Mouse (Mus musculus): ENCODE measurements around the gene Sapcd1. TPM values are rescaled to one million over a fixed set of nuclear protein-coding genes. Genes with fewer than 3 reads are reported as not detected.
"Not testable (repeated sequence)": the region's sequence is repeated elsewhere in the genome, so short reads cannot be mapped to it uniquely, and the experiment has no call there.

Sapcd1 gene
- polyA plus RNA-seq, 1 experiment from 2014 or later: 12.2 TPM

DNA sequence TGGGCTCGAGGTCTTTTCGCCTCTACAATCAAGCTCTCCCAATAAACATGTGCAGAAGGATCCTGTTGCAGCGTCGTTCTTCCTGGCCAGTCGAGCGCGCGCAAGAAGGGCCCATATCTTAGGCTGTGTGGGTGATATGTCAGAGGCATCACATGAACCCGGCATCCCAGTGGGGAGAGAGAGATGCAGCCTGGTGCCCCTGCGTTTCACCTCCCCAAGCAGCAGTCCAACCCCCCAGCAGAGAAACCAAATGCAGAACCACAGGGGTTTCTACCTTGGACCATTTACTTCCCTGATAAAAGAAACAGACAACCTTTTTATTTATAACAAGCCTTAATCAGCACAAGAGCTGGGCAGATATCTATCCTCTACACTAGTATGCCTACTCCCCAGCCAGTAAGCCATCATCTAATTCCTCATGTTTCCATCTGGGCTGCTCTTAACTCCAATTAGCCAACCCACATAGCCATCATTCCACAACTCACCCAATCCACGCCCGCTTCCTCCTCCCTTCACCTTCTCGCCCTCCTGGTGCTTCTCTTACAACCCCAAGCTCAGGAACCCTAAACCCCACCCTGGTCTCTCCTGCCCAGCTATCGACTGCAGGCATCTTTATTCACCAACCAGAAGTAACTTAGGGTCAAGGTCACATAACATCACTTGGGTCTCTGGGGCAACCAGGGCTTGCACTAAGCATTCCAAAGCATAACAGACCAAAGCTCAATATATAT lies 31.2 kb downstream of the Sapcd1 start:
- Histone ChIP-seq H3K4me3 (ENCODE audit: low read depth, low read length) (no peak overlapping the region), H3K4me2 (ENCODE audit: low read depth, low read length) (no peak overlapping the region), H3K36me3 (ENCODE audit: control insufficient read depth, insufficient read depth, low read length) (peaks cover 26% of the 10 kb centered on the region), H3K9ac (ENCODE audit: low read depth, low read length) (no peak overlapping the region; the same call in 1 of the 2 replicates), H3K27me3 (replicated peaks; ENCODE audit: control insufficient read depth, insufficient read depth, low read length) (no peaks in the 10 kb centered on the region), H3K4me1 (ENCODE audit: control insufficient read depth, insufficient read depth, low read length) (peaks cover 6% of the 10 kb centered on the region; the same call in 1 of the 2 replicates), H3K27ac (replicated peaks; ENCODE audit: low read depth, low read length) (no peak overlapping the region), H3K9me3 (ENCODE audit: control insufficient read depth, low read length) (no peaks in the 10 kb centered on the region)
- WGBS: 93% methylated on average over 12 of the region's 14 CpGs
- DNase-seq (ENCODE audit: low spot score) (no peak), ATAC-seq (ENCODE audit: low read depth) (no peak)

DNA sequence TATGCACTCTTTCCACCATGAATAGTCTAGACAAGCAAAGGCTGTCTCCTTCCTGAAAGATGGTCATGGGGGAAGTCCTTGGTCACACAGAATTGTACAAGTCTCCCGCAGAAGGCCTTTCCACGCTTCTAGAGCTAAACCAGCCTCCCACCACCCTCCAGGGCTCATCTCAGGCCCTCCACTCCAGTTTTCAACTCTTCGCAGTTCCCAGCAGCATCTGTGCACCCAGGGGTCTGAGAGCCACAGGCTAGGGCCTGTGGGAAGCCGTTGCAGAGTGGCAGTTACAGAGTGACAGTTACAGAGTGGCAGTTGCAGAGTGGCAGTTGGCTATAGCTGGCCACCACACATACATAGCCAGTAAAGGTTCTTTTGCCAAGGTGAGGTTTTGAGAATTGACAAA lies 31.9 kb downstream of the Sapcd1 start:
- not testable (repeated sequence) for DNase-seq (ENCODE audit: low spot score); H3K9ac ChIP-seq (ENCODE audit: low read depth, low read length); H3K9me3 ChIP-seq (ENCODE audit: control insufficient read depth, low read length)

DNA sequence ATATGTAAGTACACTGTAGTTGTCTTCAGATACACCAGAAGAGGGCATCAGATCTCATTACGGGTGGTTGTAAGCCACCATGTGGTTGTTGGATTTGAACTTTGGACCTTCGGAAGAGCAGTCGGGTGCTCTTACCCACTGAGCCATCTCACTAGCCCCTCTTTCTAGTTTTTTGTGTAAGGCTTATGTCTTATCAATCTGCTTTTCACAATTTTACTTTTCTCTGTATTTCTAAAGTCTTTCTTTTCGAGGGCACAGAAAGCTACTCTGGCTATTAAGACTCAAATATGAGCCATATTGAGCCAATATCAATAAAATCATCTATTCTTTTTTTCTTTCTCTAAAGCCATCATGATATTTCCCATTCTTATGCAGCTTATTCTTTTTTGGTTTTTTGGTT lies 32.6 kb downstream of the Sapcd1 start:
- not testable (repeated sequence) for H3K9ac ChIP-seq (ENCODE audit: low read depth, low read length); H3K4me3 ChIP-seq (ENCODE audit: low read depth, low read length); DNase-seq (ENCODE audit: low spot score); H3K27ac ChIP-seq (replicated peaks; ENCODE audit: low read depth, low read length); H3K9me3 ChIP-seq (ENCODE audit: control insufficient read depth, low read length); ATAC-seq (ENCODE audit: low read depth); H3K4me2 ChIP-seq (ENCODE audit: low read depth, low read length); H3K4me1 ChIP-seq (ENCODE audit: control insufficient read depth, insufficient read depth, low read length); H3K27me3 ChIP-seq (replicated peaks; ENCODE audit: control insufficient read depth, insufficient read depth, low read length)
- 89% methylated on average over 4 of the region's 4 CpGs for WGBS
- H3K36me3 ChIP-seq (ENCODE audit: control insufficient read depth, insufficient read depth, low read length): peaks cover 34% of the 10 kb centered on the region

More for the DNA sequence above, 31.9 kb downstream of the Sapcd1 start:
- not testable (repeated sequence) for H3K27me3 ChIP-seq (replicated peaks; ENCODE audit: control insufficient read depth, insufficient read depth, low read length); H3K4me2 ChIP-seq (ENCODE audit: low read depth, low read length); ATAC-seq (ENCODE audit: low read depth); H3K4me1 ChIP-seq (ENCODE audit: control insufficient read depth, insufficient read depth, low read length); H3K4me3 ChIP-seq (ENCODE audit: low read depth, low read length); H3K27ac ChIP-seq (replicated peaks; ENCODE audit: low read depth, low read length)
- peaks cover 28% of the 10 kb centered on the region for H3K36me3 ChIP-seq (ENCODE audit: control insufficient read depth, insufficient read depth, low read length)
- WGBS: 96% methylated on average over 4 of the region's 4 CpGs

DNA sequence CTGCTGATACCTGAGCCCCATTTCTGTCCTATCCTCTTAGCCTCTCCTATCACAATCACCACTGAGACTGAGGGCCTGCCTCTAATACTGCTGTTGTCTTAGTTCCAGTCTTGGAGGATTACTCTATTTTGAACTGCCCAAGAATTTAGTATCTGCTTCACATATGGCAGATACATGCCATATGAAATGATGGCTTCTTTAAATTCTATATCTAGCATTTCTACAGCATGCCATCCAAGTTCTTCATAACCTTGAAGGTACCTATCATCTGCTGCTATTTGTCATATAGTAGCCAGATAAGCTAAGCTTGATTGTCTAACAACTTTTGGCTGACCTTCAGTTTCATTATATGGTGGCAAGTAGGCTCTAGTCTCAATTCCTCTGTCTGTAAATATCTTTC lies 33.1 kb downstream of the Sapcd1 start:
- DNase-seq (ENCODE audit: low spot score) (no peak), ATAC-seq (ENCODE audit: low read depth) (no peak)
- Histone ChIP-seq H3K27me3 (replicated peaks; ENCODE audit: control insufficient read depth, insufficient read depth, low read length) (no peaks in the 10 kb centered on the region), H3K4me2 (ENCODE audit: low read depth, low read length) (no peak overlapping the region), H3K4me1 (ENCODE audit: control insufficient read depth, insufficient read depth, low read length) (peaks cover 2% of the 10 kb centered on the region; the same call in 1 of the 2 replicates), H3K9ac (ENCODE audit: low read depth, low read length) (no peak overlapping the region), H3K4me3 (ENCODE audit: low read depth, low read length) (no peak overlapping the region), H3K27ac (replicated peaks; ENCODE audit: low read depth, low read length) (no peak overlapping the region), H3K36me3 (ENCODE audit: control insufficient read depth, insufficient read depth, low read length) (peaks cover 34% of the 10 kb centered on the region), H3K9me3 (ENCODE audit: control insufficient read depth, low read length) (no peaks in the 10 kb centered on the region)

DNA sequence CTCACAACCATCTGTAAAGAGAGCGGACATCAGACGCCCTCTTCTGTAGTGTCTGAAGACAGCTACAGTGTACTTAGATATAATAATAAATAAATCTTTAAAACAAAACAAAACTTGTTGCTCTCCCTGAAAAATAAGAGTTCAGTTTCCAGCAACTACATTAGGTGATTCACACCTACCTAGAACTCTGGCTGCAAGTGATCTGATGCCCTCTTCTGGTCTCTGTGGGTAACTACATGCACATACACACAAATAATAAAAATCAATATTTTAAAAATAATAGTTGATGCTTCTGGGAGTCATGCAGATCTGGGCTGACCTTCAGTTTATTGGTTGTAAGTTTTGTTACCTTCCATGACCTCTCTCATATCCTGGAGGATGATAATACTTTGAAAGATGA lies 43.6 kb downstream of the Sapcd1 start:
- ATAC-seq (ENCODE audit: low read depth) (no peak), DNase-seq (ENCODE audit: low spot score) (peak; percentile 55)
- no peak overlapping the region for H3K27ac ChIP-seq (replicated peaks; ENCODE audit: low read depth, low read length)
- H3K36me3 ChIP-seq (ENCODE audit: control insufficient read depth, insufficient read depth, low read length): peaks cover 38% of the 10 kb centered on the region
- H3K27me3 ChIP-seq (replicated peaks; ENCODE audit: control insufficient read depth, insufficient read depth, low read length): no peaks in the 10 kb centered on the region
- H3K9ac ChIP-seq (ENCODE audit: low read depth, low read length): no peak overlapping the region
- H3K4me2 ChIP-seq (ENCODE audit: low read depth, low read length): no peak overlapping the region
- 80% methylated on average over 2 of the region's 2 CpGs for WGBS
- peaks cover 6% of the 10 kb centered on the region for H3K4me1 ChIP-seq (ENCODE audit: control insufficient read depth, insufficient read depth, low read length)
- no peak overlapping the region for H3K4me3 ChIP-seq (ENCODE audit: low read depth, low read length)
- no peaks in the 10 kb centered on the region for H3K9me3 ChIP-seq (ENCODE audit: control insufficient read depth, low read length)

DNA sequence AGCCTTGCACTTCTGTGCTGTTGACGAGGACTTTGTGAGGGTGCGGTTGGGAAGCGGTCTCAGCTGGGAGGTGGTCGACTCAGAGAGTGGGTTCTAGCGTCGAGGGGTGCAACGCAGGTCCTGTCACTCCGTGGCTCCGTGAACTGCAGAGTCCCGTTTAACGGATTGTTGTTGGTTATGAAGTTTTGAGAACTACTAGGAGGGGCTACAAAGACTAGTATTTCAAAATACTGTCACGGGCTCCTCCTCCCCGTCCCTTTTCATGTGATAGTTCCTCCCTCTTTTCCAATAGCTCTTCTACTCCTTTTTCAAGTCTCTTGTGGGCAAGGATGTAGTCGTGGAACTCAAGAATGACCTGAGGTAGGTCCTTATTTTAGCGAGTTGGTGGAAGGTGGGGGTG lies 45.5 kb downstream of the Sapcd1 start:
- DNase-seq (ENCODE audit: low spot score) (no peak), ATAC-seq (ENCODE audit: low read depth) (no peak)
- Histone ChIP-seq H3K4me3 (ENCODE audit: low read depth, low read length) (peak overlapping the region; percentile 83), H3K9me3 (ENCODE audit: control insufficient read depth, low read length) (no peaks in the 10 kb centered on the region), H3K27ac (replicated peaks; ENCODE audit: low read depth, low read length) (peak overlapping the region; percentile 97), H3K4me1 (ENCODE audit: control insufficient read depth, insufficient read depth, low read length) (peaks cover 6% of the 10 kb centered on the region), H3K4me2 (ENCODE audit: low read depth, low read length) (peak overlapping the region; percentile 93), H3K27me3 (replicated peaks; ENCODE audit: control insufficient read depth, insufficient read depth, low read length) (no peaks in the 10 kb centered on the region), H3K36me3 (ENCODE audit: control insufficient read depth, insufficient read depth, low read length) (peaks cover 27% of the 10 kb centered on the region), H3K9ac (ENCODE audit: low read depth, low read length) (peak overlapping the region; percentile 90)
- WGBS: 0% methylated on average over 15 of the region's 15 CpGs

DNA sequence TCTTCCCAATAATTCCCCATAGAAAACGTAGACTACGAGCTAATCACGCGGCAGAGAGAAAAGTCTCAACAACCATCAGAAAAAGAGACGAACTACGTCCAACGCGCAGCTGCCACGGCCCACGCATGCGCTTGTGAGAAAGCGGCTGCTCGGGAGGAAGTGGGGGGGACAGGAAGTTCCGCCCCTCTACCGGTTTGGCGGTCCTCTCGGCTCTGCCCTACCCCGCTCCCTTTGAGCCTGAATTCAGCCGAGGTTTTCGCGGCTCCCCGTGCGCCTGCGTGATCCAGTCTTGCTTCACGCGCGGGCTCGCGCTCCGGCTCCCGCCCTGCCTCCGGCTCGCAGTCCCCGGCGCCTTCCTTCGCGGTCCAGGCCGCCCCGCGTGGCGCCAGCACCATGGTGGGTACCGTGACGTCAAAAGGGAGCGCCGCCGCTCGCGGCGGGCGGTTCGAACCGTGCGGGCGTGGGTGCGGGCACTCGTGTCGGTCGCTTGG lies 46.1 kb downstream of the Sapcd1 start, which contains the start of gene Lsm2:
TSS of gene Lsm2 (plus strand) at position 173 of the 491 bp plus-strand sequence.
- Histone ChIP-seq H3K27me3 (replicated peaks; ENCODE audit: control insufficient read depth, insufficient read depth, low read length) (no peaks in the 10 kb centered on the region), H3K9ac (ENCODE audit: low read depth, low read length) (peak within 1 kb of the TSS; percentile 90), H3K36me3 (ENCODE audit: control insufficient read depth, insufficient read depth, low read length) (peaks cover 26% of the 10 kb centered on the region), H3K4me3 (ENCODE audit: low read depth, low read length) (peak within 1 kb of the TSS; percentile 83), H3K4me2 (ENCODE audit: low read depth, low read length) (peak within 1 kb of the TSS; percentile 93), H3K4me1 (ENCODE audit: control insufficient read depth, insufficient read depth, low read length) (peaks cover 6% of the 10 kb centered on the region), H3K9me3 (ENCODE audit: control insufficient read depth, low read length) (no peaks in the 10 kb centered on the region), H3K27ac (replicated peaks; ENCODE audit: low read depth, low read length) (peak within 1 kb of the TSS; percentile 97)
- 0% methylated on average over 48 of the region's 58 CpGs for WGBS
- DNase-seq (ENCODE audit: low spot score) (peak; percentile 97), ATAC-seq (ENCODE audit: low read depth) (peak; percentile 96)

DNA sequence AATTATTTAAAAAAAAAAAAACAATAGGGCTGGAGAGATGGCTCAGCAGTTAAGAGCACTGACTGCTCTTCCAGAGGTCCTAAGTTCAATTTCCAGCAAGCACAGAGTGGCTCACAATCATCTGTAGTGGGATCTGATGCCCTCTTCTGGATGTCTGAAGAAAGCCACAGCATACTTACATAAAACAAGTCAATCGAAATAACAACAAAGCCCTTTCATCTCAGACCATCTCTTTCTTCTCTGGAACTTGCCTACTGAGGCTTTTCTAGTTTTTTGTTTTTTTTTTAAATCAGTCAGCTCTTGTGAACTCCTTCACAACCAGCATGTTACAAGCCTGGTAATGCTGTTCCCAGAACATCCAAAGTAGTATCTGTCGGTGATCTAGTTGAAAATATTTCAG lies 47.2 kb downstream of the Sapcd1 start:
- Histone ChIP-seq H3K27me3 (replicated peaks; ENCODE audit: control insufficient read depth, insufficient read depth, low read length) (no peaks in the 10 kb centered on the region), H3K27ac (replicated peaks; ENCODE audit: low read depth, low read length) (peak overlapping the region; percentile 97; the same call in 1 of the 2 replicates), H3K9ac (ENCODE audit: low read depth, low read length) (peak overlapping the region; percentile 90), H3K4me2 (ENCODE audit: low read depth, low read length) (peak overlapping the region; percentile 93), H3K9me3 (ENCODE audit: control insufficient read depth, low read length) (no peaks in the 10 kb centered on the region), H3K36me3 (ENCODE audit: control insufficient read depth, insufficient read depth, low read length) (peaks cover 15% of the 10 kb centered on the region), H3K4me3 (ENCODE audit: low read depth, low read length) (peak overlapping the region; percentile 83), H3K4me1 (ENCODE audit: control insufficient read depth, insufficient read depth, low read length) (peaks cover 6% of the 10 kb centered on the region)
- DNase-seq (ENCODE audit: low spot score): peak; percentile 84
- 12% methylated on average over 2 of the region's 2 CpGs for WGBS
- ATAC-seq (ENCODE audit: low read depth): no peak

DNA sequence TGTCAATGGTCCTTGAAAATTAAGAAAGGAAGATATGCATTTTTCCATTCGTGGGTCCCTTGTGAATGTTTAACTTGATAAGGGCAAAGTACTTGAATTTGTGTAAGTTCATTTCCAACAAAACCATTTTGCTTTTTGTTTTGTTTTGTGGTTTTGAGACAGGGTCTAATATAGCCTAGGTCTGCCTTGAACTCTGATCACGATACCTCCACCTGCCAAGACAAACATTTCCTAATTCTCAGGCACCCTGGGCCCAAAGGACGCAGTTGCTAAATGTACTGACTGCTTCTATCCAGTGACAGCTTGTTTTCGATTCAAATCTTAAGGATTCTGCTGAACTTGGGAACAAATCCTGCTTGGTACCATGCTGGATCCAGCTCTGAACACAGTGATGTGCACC lies 48.2 kb downstream of the Sapcd1 start:
- Histone ChIP-seq H3K36me3 (ENCODE audit: control insufficient read depth, insufficient read depth, low read length) (peaks cover 5% of the 10 kb centered on the region), H3K4me3 (ENCODE audit: low read depth, low read length) (no peak overlapping the region), H3K27ac (replicated peaks; ENCODE audit: low read depth, low read length) (no peak overlapping the region), H3K4me2 (ENCODE audit: low read depth, low read length) (no peak overlapping the region), H3K9ac (ENCODE audit: low read depth, low read length) (no peak overlapping the region), H3K9me3 (ENCODE audit: control insufficient read depth, low read length) (no peaks in the 10 kb centered on the region), H3K4me1 (ENCODE audit: control insufficient read depth, insufficient read depth, low read length) (peaks cover 6% of the 10 kb centered on the region), H3K27me3 (replicated peaks; ENCODE audit: control insufficient read depth, insufficient read depth, low read length) (no peaks in the 10 kb centered on the region)
- no peak for DNase-seq (ENCODE audit: low spot score)
- ATAC-seq (ENCODE audit: low read depth): no peak
- WGBS: 84% methylated on average over 4 of the region's 4 CpGs

Data from embryonic facial prominence, embryonic 14.5 days (tissue).